Mouse (Mus musculus) embryonic facial prominence, embryonic 14.5 days (tissue): ENCODE measurements around the gene Cttnbp2nl. TPM values are rescaled to one million over a fixed set of nuclear protein-coding genes. Genes with fewer than 3 reads are reported as not detected.

Source experiments
- ATAC-seq: fragments of 200-750 bp; cut with Nextera tagmentation; 2 replicates; pipeline ENCODE4 v1.8.0; 2017; ENCODE audit warnings: low read depth, moderate number of reproducible peaks, moderate TSS enrichment
- DNase-seq: peaks from one replicate; pipeline ENCODE4 v3.0.0-alpha.2; 2015; ENCODE audit warnings: low spot score
- H3K27ac ChIP-seq: fragments of 300-500 bp; sonication (generic); replicated peaks from 2 replicates; pipeline ENCODE4 v1.5.1; 2014; ENCODE audit warnings: low read depth, mild to moderate bottlenecking, low read length, moderate library complexity
- H3K27me3 ChIP-seq: fragments of 300-500 bp; sonication (generic); replicated peaks from 2 replicates; pipeline ENCODE4 v1.6.1; 2014; ENCODE audit warnings: low read length; ENCODE audit not compliant: control insufficient read depth, insufficient read depth
- H3K36me3 ChIP-seq: fragments of 300-500 bp; sonication (generic); 2 replicates; pipeline ENCODE4 v1.6.1; 2014; ENCODE audit warnings: low read length, mixed read lengths; ENCODE audit not compliant: control insufficient read depth, insufficient read depth
- H3K4me1 ChIP-seq: fragments of 300-500 bp; sonication (generic); 2 replicates; pipeline ENCODE4 v1.6.1; 2014; ENCODE audit warnings: antibody characterized with exemption, low read length; ENCODE audit not compliant: control insufficient read depth, insufficient read depth
- H3K4me2 ChIP-seq: fragments of 300-500 bp; sonication (generic); 2 replicates; pipeline ENCODE4 v1.6.1; 2014; ENCODE audit warnings: low read depth, mild to moderate bottlenecking, low read length, moderate library complexity, mixed read lengths
- H3K4me3 ChIP-seq: fragments of 300-500 bp; sonication (generic); 2 replicates; pipeline ENCODE4 v1.5.1; 2014; ENCODE audit warnings: low read depth, mild to moderate bottlenecking, low read length
- H3K9ac ChIP-seq: fragments of 300-500 bp; sonication (generic); 2 replicates; pipeline ENCODE4 v1.6.1; 2014; ENCODE audit warnings: low read depth, mild to moderate bottlenecking, low read length, moderate library complexity, mixed read lengths
- H3K9me3 ChIP-seq: fragments of 300-500 bp; sonication (generic); 2 replicates; pipeline ENCODE4 v1.6.1; 2016; ENCODE audit warnings: low read length; ENCODE audit not compliant: control insufficient read depth
- WGBS: fragments of 180-500 bp; shearing (Covaris S2); extraction: QIAGEN DNeasy Blood & Tissue Kit; methylation state at CpG from one replicate; pipeline ENCODE4 v1.1.7; 2014; 5-methylcytosine and 5-hydroxymethylcytosine counted together
- polyA plus RNA-seq: library from polyadenylated mRNA; unstranded; fragments of >200 nt; fragmentation: Nextera tagmentation; extraction: Ambion mirVana; gene quantifications from 2 replicates; pipeline ENCODE4 v1.2.1, GENCODE M21; 2014

The Cttnbp2nl gene
- polyA plus RNA-seq: 27.4 and 29.4 TPM in 2 replicates

GRCm38 (mm10) chr3:105052937-105053697, at the start of gene Cttnbp2nl:
Cttnbp2nl (minus strand) TSS chr3:105053146.
- Histone ChIP-seq H3K9ac (peak within 1 kb of the TSS; percentile 77), H3K36me3 (no peaks in the 10 kb centered on the region), H3K4me1 (peaks cover 22% of the 10 kb centered on the region), H3K4me3 (peak within 1 kb of the TSS; percentile 80), H3K4me2 (peak within 1 kb of the TSS; percentile 85), H3K9me3 (no peaks in the 10 kb centered on the region), H3K27ac (peak within 1 kb of the TSS; percentile 84), H3K27me3 (no peaks in the 10 kb centered on the region)
- DNase-seq (peak; percentile 99), ATAC-seq (peak; percentile 99)
- WGBS: 1% methylated on average over 24 of the region's 31 CpGs

DNA sequence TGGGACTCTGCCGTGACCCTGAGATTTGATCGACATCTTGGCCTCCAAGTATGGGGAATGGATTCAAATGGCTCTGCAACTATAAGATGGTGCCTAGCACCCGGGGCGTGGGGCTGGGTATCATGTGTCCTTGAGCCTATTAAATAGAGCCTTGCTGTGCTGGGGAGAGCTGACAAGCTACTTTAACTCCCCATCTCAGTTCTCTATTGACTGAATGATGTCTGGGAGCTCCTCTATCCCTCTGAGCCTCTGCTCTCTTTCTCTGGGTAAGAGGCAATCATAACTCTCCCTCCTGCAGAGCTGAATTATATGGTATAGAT, 47.3 kb upstream of the Cttnbp2nl start:
- no peak overlapping the region for H3K4me2 ChIP-seq
- no peak overlapping the region for H3K27ac ChIP-seq
- WGBS: 52% methylated on average over 4 of the region's 4 CpGs
- no peaks in the 10 kb centered on the region for H3K9me3 ChIP-seq
- H3K4me3 ChIP-seq: no peak overlapping the region
- no peaks in the 10 kb centered on the region for H3K36me3 ChIP-seq
- no peak for ATAC-seq
- no peak for DNase-seq
- no peaks in the 10 kb centered on the region for H3K27me3 ChIP-seq
- H3K4me1 ChIP-seq: no peaks in the 10 kb centered on the region
- H3K9ac ChIP-seq: no peak overlapping the region

GRCm38 (mm10) chr3:105099526-105100269, 46.8 kb upstream of the Cttnbp2nl start:
- ATAC-seq (no peak), DNase-seq (peak; percentile 8)
- 32% methylated on average over 15 of the region's 15 CpGs for WGBS

DNA sequence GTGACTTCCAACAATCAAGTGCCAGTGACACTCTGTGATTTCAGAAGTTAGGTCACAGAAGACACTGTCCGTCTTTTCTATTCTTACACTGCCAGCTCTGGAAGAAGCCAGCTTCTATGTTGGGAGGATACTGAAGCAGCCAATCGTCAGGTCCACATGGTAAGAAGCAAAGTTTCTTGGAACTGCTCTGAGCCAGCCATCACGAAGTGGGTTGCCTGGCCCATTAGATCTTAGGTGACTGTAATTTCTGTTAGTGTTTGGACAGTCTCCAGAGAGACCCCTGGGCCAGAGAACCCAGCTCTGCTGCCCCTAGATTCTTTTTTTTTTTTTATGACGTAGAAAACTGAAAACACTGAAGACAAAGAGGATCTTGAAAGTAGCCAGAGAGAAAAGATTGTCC, 44.6 kb upstream of the Cttnbp2nl start:
- 77% methylated on average over 4 of the region's 4 CpGs for WGBS
- no peaks in the 10 kb centered on the region for H3K4me1 ChIP-seq
- DNase-seq: no peak
- H3K4me2 ChIP-seq: no peak overlapping the region
- no peak overlapping the region for H3K27ac ChIP-seq
- no peak for ATAC-seq
- no peaks in the 10 kb centered on the region for H3K9me3 ChIP-seq
- no peak overlapping the region for H3K9ac ChIP-seq
- H3K4me3 ChIP-seq: no peak overlapping the region
- H3K27me3 ChIP-seq: no peaks in the 10 kb centered on the region
- no peaks in the 10 kb centered on the region for H3K36me3 ChIP-seq

More at GRCm38 (mm10) chr3:105099526-105100269, 46.8 kb upstream of the Cttnbp2nl start:
- no peak overlapping the region for H3K4me3 ChIP-seq
- no peaks in the 10 kb centered on the region for H3K4me1 ChIP-seq
- no peak overlapping the region for H3K9ac ChIP-seq
- H3K9me3 ChIP-seq: no peaks in the 10 kb centered on the region
- no peak overlapping the region for H3K27ac ChIP-seq
- no peaks in the 10 kb centered on the region for H3K36me3 ChIP-seq
- H3K27me3 ChIP-seq: no peaks in the 10 kb centered on the region
- H3K4me2 ChIP-seq: no peak overlapping the region

DNA sequence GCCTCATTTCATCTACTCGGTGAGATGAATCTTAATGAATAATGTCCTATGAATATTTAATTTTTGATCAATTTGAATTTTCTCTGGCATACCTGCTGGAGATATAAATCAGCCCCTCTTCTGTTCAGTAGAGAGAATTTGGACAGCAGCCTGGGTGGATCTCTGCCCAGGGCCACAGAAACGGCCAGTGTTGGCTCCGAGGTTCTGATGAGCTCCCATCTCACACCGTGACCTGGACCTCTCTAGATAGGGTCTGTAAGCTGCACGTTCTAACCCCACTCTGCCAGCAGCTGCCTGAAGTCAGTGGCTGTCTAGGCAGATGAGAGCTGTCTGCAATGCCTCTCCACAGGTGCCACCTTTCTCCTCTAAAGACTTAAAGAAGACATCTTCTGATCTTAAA, 42.1 kb upstream of the Cttnbp2nl start:
- no peak overlapping the region for H3K27ac ChIP-seq
- H3K27me3 ChIP-seq: no peaks in the 10 kb centered on the region
- H3K9ac ChIP-seq: no peak overlapping the region
- DNase-seq (no peak), ATAC-seq (no peak)
- H3K4me3 ChIP-seq: no peak overlapping the region
- H3K9me3 ChIP-seq: no peaks in the 10 kb centered on the region
- H3K36me3 ChIP-seq: no peaks in the 10 kb centered on the region
- H3K4me1 ChIP-seq: no peaks in the 10 kb centered on the region
- no peak overlapping the region for H3K4me2 ChIP-seq
- 75% methylated on average over 5 of the region's 5 CpGs for WGBS

- Histone ChIP-seq H3K9me3 (no peaks in the 10 kb centered on the region), H3K27ac (no peak overlapping the region), H3K36me3 (no peaks in the 10 kb centered on the region), H3K4me1 (no peaks in the 10 kb centered on the region), H3K27me3 (no peaks in the 10 kb centered on the region), H3K4me2 (no peak overlapping the region), H3K9ac (no peak overlapping the region), H3K4me3 (no peak overlapping the region)
- ATAC-seq (no peak), DNase-seq (no peak)
- whole genome bisulfite sequencing: 51% methylated on average over 2 of the region's 2 CpGs
Observed at GRCm38 (mm10) chr3:105094448-105094847, 41.5 kb upstream of the Cttnbp2nl start.

- Histone ChIP-seq H3K27ac (no peak overlapping the region), H3K9ac (no peak overlapping the region), H3K4me1 (no peaks in the 10 kb centered on the region), H3K36me3 (no peaks in the 10 kb centered on the region), H3K4me2 (no peak overlapping the region), H3K4me3 (no peak overlapping the region), H3K9me3 (no peaks in the 10 kb centered on the region), H3K27me3 (no peaks in the 10 kb centered on the region)
- no peak for DNase-seq
- WGBS: 68% methylated on average over 11 of the region's 11 CpGs
- ATAC-seq: no peak
Observed at GRCm38 (mm10) chr3:105092721-105093505, 40.0 kb upstream of the Cttnbp2nl start.

- ATAC-seq: peak; percentile 82
- Histone ChIP-seq H3K27ac (no peak overlapping the region), H3K9me3 (no peaks in the 10 kb centered on the region), H3K4me1 (no peaks in the 10 kb centered on the region), H3K27me3 (no peaks in the 10 kb centered on the region), H3K9ac (no peak overlapping the region), H3K4me2 (no peak overlapping the region), H3K36me3 (no peaks in the 10 kb centered on the region), H3K4me3 (no peak overlapping the region)
- DNase-seq: peak; percentile 46
- 21% methylated on average over 3 of the region's 3 CpGs for WGBS
Observed at GRCm38 (mm10) chr3:105090981-105091380, 38.0 kb upstream of the Cttnbp2nl start.
